Mouse (Mus musculus) lung, adult 18-20 months (tissue): ENCODE data around the gene Ociad2.
A peak's percentile ranks its signal among the peaks of the same experiment; 100 is the strongest.
"Not testable (repeated sequence)": the region's sequence is repeated elsewhere in the genome, so short reads cannot be mapped to it uniquely, and the experiment has no call there.

ENCODE experiments used
- DNase-seq, 2 experiments: peaks; one replicate each; pipeline ENCODE4 v3.0.0; 2022; ENCODE audit warnings: mixed read lengths in 2 of 2

Gene Ociad2

GRCm38 (mm10) chr5:73351796-73352195 is 11.0 kb upstream of the Ociad2 start:
- DNase-seq, result no peak

- DNase-seq, result no peak
Observed at GRCm38 (mm10) chr5:73349514-73349913, 8.7 kb upstream of the Ociad2 start.

- DNase-seq, result no peak
Observed at GRCm38 (mm10) chr5:73345254-73345653, 4.4 kb upstream of the Ociad2 start.

- no peak for DNase-seq
Observed at GRCm38 (mm10) chr5:73344310-73344709, 3.5 kb upstream of the Ociad2 start.

GRCm38 (mm10) chr5:73342701-73343355 is 2.0 kb upstream of the Ociad2 start:
- DNase-seq, result no peak

GRCm38 (mm10) chr5:73339779-73340722 is 777 bp downstream of the Ociad2 start:
- no peak for DNase-seq

GRCm38 (mm10) chr5:73338832-73339163 is 2.0 kb downstream of the Ociad2 start:
- no peak for DNase-seq

GRCm38 (mm10) chr5:73337961-73338831 is 2.6 kb downstream of the Ociad2 start:
- peak in 1 of 2 experiments; percentile 17 for DNase-seq

GRCm38 (mm10) chr5:73336448-73336847 is 4.4 kb downstream of the Ociad2 start:
- DNase-seq, result no peak

- DNase-seq, result no peak
Observed at GRCm38 (mm10) chr5:73331002-73331401, 9.8 kb downstream of the Ociad2 start.

- no peak for DNase-seq
Observed at GRCm38 (mm10) chr5:73324526-73325170, 16.2 kb downstream of the Ociad2 start.

- no peak for DNase-seq
Observed at GRCm38 (mm10) chr5:73323602-73324001, 17.2 kb downstream of the Ociad2 start.

GRCm38 (mm10) chr5:73322684-73323083 is 18.1 kb downstream of the Ociad2 start:
- DNase-seq, result not testable (repeated sequence)

GRCm38 (mm10) chr5:73319306-73319705 is 21.5 kb downstream of the Ociad2 start:
- no peak for DNase-seq

GRCm38 (mm10) chr5:73314654-73315053 is 26.2 kb downstream of the Ociad2 start:
- no peak for DNase-seq

GRCm38 (mm10) chr5:73313591-73313990 is 27.2 kb downstream of the Ociad2 start:
- DNase-seq, result no peak

GRCm38 (mm10) chr5:73311458-73311857 is 29.4 kb downstream of the Ociad2 start:
- no peak for DNase-seq

- no peak for DNase-seq
Observed at GRCm38 (mm10) chr5:73310401-73310800, 30.4 kb downstream of the Ociad2 start.

GRCm38 (mm10) chr5:73309496-73309895 is 31.3 kb downstream of the Ociad2 start:
- DNase-seq, result no peak

GRCm38 (mm10) chr5:73307297-73307696 is 33.5 kb downstream of the Ociad2 start:
- DNase-seq, result no peak

- DNase-seq, result no peak
Observed at GRCm38 (mm10) chr5:73306486-73306885, 34.3 kb downstream of the Ociad2 start.

GRCm38 (mm10) chr5:73304507-73304906 is 36.3 kb downstream of the Ociad2 start:
- DNase-seq, result no peak
